Comparison of ENCODE assay signal across 8 mouse cellular contexts in the genomic region with DNA sequence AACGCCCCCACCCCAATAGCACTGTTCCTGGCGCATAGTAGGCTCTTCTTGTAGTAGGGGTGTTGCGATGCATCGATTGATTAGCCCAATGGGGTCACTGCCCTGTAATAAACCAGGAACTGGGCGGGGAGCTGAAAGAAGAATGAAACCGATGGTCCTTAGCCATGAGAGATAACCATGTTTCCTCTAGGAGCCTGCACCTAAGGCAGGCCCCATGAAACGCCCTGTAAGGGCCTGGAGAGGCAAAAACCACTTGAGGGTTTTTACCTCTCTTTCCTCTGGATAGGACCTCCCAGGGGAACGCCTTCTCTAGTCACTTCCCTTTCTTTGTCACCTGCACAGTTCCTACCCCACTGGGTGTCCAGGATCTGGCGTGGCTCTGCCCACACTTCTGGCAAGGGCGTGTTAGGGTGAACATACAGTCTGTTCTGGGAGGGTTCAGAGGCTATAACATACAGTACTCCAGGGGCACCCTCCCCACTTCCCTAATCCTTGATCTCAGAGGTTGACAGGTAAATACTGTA. TPM values are rescaled to one million over a fixed set of nuclear protein-coding genes. Genes with fewer than 3 reads are reported as not detected.
DNase-seq lines count a peak whose midpoint lies in the region; ATAC-seq and TF ChIP-seq lines count a peak whose summit lies in the region.

No protein-coding gene starts in this region.

- WGBS in kidney, embryonic 14.5 days, result 16% methylated on average over 10 of the region's 10 CpGs
- 19% methylated on average over 10 of the region's 10 CpGs for WGBS in hindbrain, postnatal 0 days

- DNase-seq in kidney, postnatal 25 days, result no peak
- no peak for DNase-seq in hindbrain, postnatal 0 days (ENCODE audit: low spot score)
- DNase-seq in right cerebral cortex, postnatal 4 days, result no peak
- DNase-seq in layer of hippocampus, adult 8-10 months (ENCODE audit: low spot score in 2 of 2), result no peak
- DNase-seq in yolk sac, embryonic 10.5 days (ENCODE audit: low spot score), result no peak

- peak overlapping the region; percentile 73 for H3K9ac ChIP-seq in kidney, embryonic 14.5 days (ENCODE audit: low read depth, low read length)
- peak overlapping the region; percentile 68 for H3K9ac ChIP-seq in hindbrain, postnatal 0 days (replicated peaks; ENCODE audit: low read length)

- no peaks in the 10 kb centered on the region for H3K36me3 ChIP-seq in kidney, embryonic 14.5 days (ENCODE audit: control insufficient read depth, insufficient read depth, low read length)
- no peaks in the 10 kb centered on the region for H3K36me3 ChIP-seq in hindbrain, postnatal 0 days (ENCODE audit: insufficient read depth, low read length)
- H3K36me3 ChIP-seq in megakaryocyte, embryonic 14.5 days (replicated peaks; ENCODE audit: low read length), result peaks cover 10% of the 10 kb centered on the region

- peak overlapping the region; percentile 84; the same call in 1 of the 2 replicates for H3K27ac ChIP-seq in kidney, embryonic 14.5 days (ENCODE audit: low read depth, low read length)
- H3K27ac ChIP-seq in brown adipose tissue, adult 24 weeks (replicated peaks; ENCODE audit: low read depth, low read length), result no peak overlapping the region
- peak overlapping the region; percentile 85; the same call in 1 of the 2 replicates for H3K27ac ChIP-seq in hindbrain, postnatal 0 days

- ATAC-seq in kidney, embryonic 14.5 days (ENCODE audit: low FRiP score, low TSS enrichment), result peak; percentile 18; the same call in 1 of the 2 replicates
- ATAC-seq in hindbrain, postnatal 0 days, result peak; percentile 10; the same call in 1 of the 2 replicates

- H3K4me2 ChIP-seq in kidney, embryonic 14.5 days (replicated peaks; ENCODE audit: low read depth, low read length), result peak overlapping the region; percentile 74
- H3K4me2 ChIP-seq in hindbrain, postnatal 0 days (ENCODE audit: low read depth, low read length), result peak overlapping the region; percentile 79

- no peak for TF ChIP-seq CTCF in hindbrain, postnatal 0 days (IDR thresholded peaks at IDR 0.05; ENCODE audit: low read depth)

- peaks cover 27% of the 10 kb centered on the region for H3K4me1 ChIP-seq in kidney, embryonic 14.5 days (ENCODE audit: control insufficient read depth, insufficient read depth, low read length)
- H3K4me1 ChIP-seq in brown adipose tissue, adult 24 weeks (ENCODE audit: control insufficient read depth, insufficient read depth, insufficient read length, low read length), result peaks cover 3% of the 10 kb centered on the region
- H3K4me1 ChIP-seq in hindbrain, postnatal 0 days (ENCODE audit: insufficient read depth, low read length), result peaks cover 18% of the 10 kb centered on the region; the same call in 1 of the 2 replicates
- H3K4me1 ChIP-seq in megakaryocyte, embryonic 14.5 days, result peaks cover 61% of the 10 kb centered on the region

- peak overlapping the region; percentile 45 for H3K4me3 ChIP-seq in kidney, embryonic 14.5 days (ENCODE audit: low read length)
- H3K4me3 ChIP-seq in brown adipose tissue, adult 24 weeks (ENCODE audit: insufficient read depth, low read depth, low read length), result peak overlapping the region; percentile 46
- H3K4me3 ChIP-seq in hindbrain, postnatal 0 days (ENCODE audit: low read length), result peak overlapping the region; percentile 51
- H3K4me3 ChIP-seq in megakaryocyte, embryonic 14.5 days (replicated peaks), result peak overlapping the region; percentile 94

- no peaks in the 10 kb centered on the region for H3K9me3 ChIP-seq in kidney, embryonic 14.5 days (ENCODE audit: control insufficient read depth, low read length)
- H3K9me3 ChIP-seq in hindbrain, postnatal 0 days (ENCODE audit: low read length), result no peaks in the 10 kb centered on the region
- H3K9me3 ChIP-seq in megakaryocyte, embryonic 14.5 days, result no peaks in the 10 kb centered on the region

- no peaks in the 10 kb centered on the region for H3K27me3 ChIP-seq in kidney, embryonic 14.5 days (ENCODE audit: control insufficient read depth, insufficient read depth, low read length)
- H3K27me3 ChIP-seq in hindbrain, postnatal 0 days (ENCODE audit: insufficient read depth, low read length), result no peaks in the 10 kb centered on the region
- peaks cover 10% of the 10 kb centered on the region for H3K27me3 ChIP-seq in megakaryocyte, embryonic 14.5 days (replicated peaks)

RNA-seq across cellular contexts. Expression of a gene that starts 3.5 kb away (rescaled TPM):
- polyA plus RNA-seq in kidney, embryonic 14.5 days (2014; fragmentation: Nextera tagmentation; extraction: Ambion mirVana), result 0.62 TPM in 1 of 2 replicates, not detected in the other
- polyA plus RNA-seq in brown adipose tissue, adult 24 weeks (2012; ENCODE audit: insufficient read depth, insufficient read length, missing spikeins), result not detected in 2 replicates
- total RNA-seq in hindbrain, postnatal 0 days (2014; rRNA removed), result not detected in 2 replicates
- 0.51 and 0.64 TPM in 2 replicates for polyA plus RNA-seq in hindbrain, postnatal 0 days (2015; fragmentation: Nextera tagmentation; extraction: Ambion mirVana)
- 1.3 TPM in 1 of 2 replicates, not detected in the other for polyA plus RNA-seq in megakaryocyte, embryonic 14.5 days (2012; ENCODE audit: insufficient read depth, low replicate concordance)
- total RNA-seq in layer of hippocampus, adult 8-10 months (2022), result not detected

RNA-seq across cellular contexts. Expression of a gene that starts 50.4 kb away (rescaled TPM):
- polyA plus RNA-seq in kidney, embryonic 14.5 days (2014; fragmentation: Nextera tagmentation; extraction: Ambion mirVana), result 23.1 and 28.0 TPM in 2 replicates
- 14.2 and 24.2 TPM in 2 replicates for polyA plus RNA-seq in brown adipose tissue, adult 24 weeks (2012; ENCODE audit: insufficient read depth, insufficient read length, missing spikeins)
- total RNA-seq in hindbrain, postnatal 0 days (2014; rRNA removed), result 241 and 252 TPM in 2 replicates
- polyA plus RNA-seq in hindbrain, postnatal 0 days (2015; fragmentation: Nextera tagmentation; extraction: Ambion mirVana), result 123 and 139 TPM in 2 replicates
- polyA plus RNA-seq in megakaryocyte, embryonic 14.5 days (2012; ENCODE audit: insufficient read depth, low replicate concordance), result 22.7 and 26.5 TPM in 2 replicates
- 100 to 1,000 TPM; 160 to 184 (median 166) TPM for total RNA-seq in layer of hippocampus, adult 8-10 months (2022)

RNA-seq across cellular contexts. Expression of a gene that starts 51.0 kb away (rescaled TPM):
- polyA plus RNA-seq in kidney, embryonic 14.5 days (2014; fragmentation: Nextera tagmentation; extraction: Ambion mirVana), result 154 and 192 TPM in 2 replicates
- 138 and 175 TPM in 2 replicates for polyA plus RNA-seq in brown adipose tissue, adult 24 weeks (2012; ENCODE audit: insufficient read depth, insufficient read length, missing spikeins)
- total RNA-seq in hindbrain, postnatal 0 days (2014; rRNA removed), result 41.3 and 58.7 TPM in 2 replicates
- polyA plus RNA-seq in hindbrain, postnatal 0 days (2015; fragmentation: Nextera tagmentation; extraction: Ambion mirVana), result 117 and 119 TPM in 2 replicates
- polyA plus RNA-seq in megakaryocyte, embryonic 14.5 days (2012; ENCODE audit: insufficient read depth, low replicate concordance), result 106 and 372 TPM in 2 replicates
- total RNA-seq in layer of hippocampus, adult 8-10 months (2022), result 10 to 100 TPM; 36.8 to 48.9 (median 39.1) TPM
